Mouse (Mus musculus): ENCODE results near the gene Myrip. TPM values are rescaled to one million over a fixed set of nuclear protein-coding genes. Genes with fewer than 3 reads are reported as not detected.

The Myrip gene
- polyA plus RNA-seq, 1 experiment from 2014 or later: 5.4 TPM

GRCm38 (mm10) chr9:120521161-120521560, 219.8 kb downstream of the Myrip start:
- Histone ChIP-seq H3K27ac (replicated peaks; ENCODE audit: low read depth, low read length) (no peak overlapping the region), H3K4me1 (ENCODE audit: control insufficient read depth, insufficient read depth, low read length) (no peaks in the 10 kb centered on the region), H3K27me3 (ENCODE audit: control insufficient read depth, insufficient read depth, low read length) (no peaks in the 10 kb centered on the region), H3K9ac (replicated peaks; ENCODE audit: low read length) (no peak overlapping the region), H3K4me2 (ENCODE audit: low read length) (no peak overlapping the region), H3K9me3 (ENCODE audit: control insufficient read depth, low read length) (no peaks in the 10 kb centered on the region), H3K4me3 (replicated peaks; ENCODE audit: low read depth, low read length) (no peak overlapping the region), H3K36me3 (ENCODE audit: control insufficient read depth, insufficient read depth, low read length) (no peaks in the 10 kb centered on the region)
- DNase-seq: no peak
- 83% methylated on average over 1 of the region's 1 CpGs for WGBS
- ATAC-seq (ENCODE audit: low FRiP score, low TSS enrichment): no peak

Other genes starting within 250 kb of the Myrip start
- 3.4 and 5.0 TPM in 2 replicates for gene Cx3cr1, start 231.6 kb upstream of the Myrip start, polyA plus RNA-seq (2014; fragmentation: Nextera tagmentation; extraction: Ambion mirVana)
- gene Ccr8, start 209.4 kb upstream of the Myrip start, polyA plus RNA-seq (2014; fragmentation: Nextera tagmentation; extraction: Ambion mirVana): not detected in 2 replicates
- gene Slc25a38, start 191.1 kb upstream of the Myrip start, polyA plus RNA-seq (2014; fragmentation: Nextera tagmentation; extraction: Ambion mirVana): 36.8 and 43.2 TPM in 2 replicates
- gene Rpsa, start 173.8 kb upstream of the Myrip start, polyA plus RNA-seq (2014; fragmentation: Nextera tagmentation; extraction: Ambion mirVana): 1,176 and 1,335 TPM in 2 replicates
- gene Mobp, start 151.8 kb upstream of the Myrip start, polyA plus RNA-seq (2014; fragmentation: Nextera tagmentation; extraction: Ambion mirVana): not detected in 2 replicates
- 310 and 316 TPM in 2 replicates for gene Eif1b, start 190.7 kb downstream of the Myrip start, polyA plus RNA-seq (2014; fragmentation: Nextera tagmentation; extraction: Ambion mirVana)
- 2.5 and 3.1 TPM in 2 replicates for gene Entpd3, start 238.3 kb downstream of the Myrip start, polyA plus RNA-seq (2014; fragmentation: Nextera tagmentation; extraction: Ambion mirVana)